Mouse (Mus musculus) v-Abl transformed pro-B cells (cell line): ENCODE measurements around the gene Rab3a.

Source experiments
- in situ Hi-C, 2 experiments: fragments of 400-800 bp; cut with MboI; formaldehyde crosslinking; loops; one replicate each; pipeline ENCODE4 v1.15.1; 2025; ENCODE audit not compliant: unreplicated experiment in 2 of 2

Rab3a gene

GRCm38 (mm10) chr8:70754043-70754870 is at the start of gene Rab3a:
TSS of gene Rab3a (plus strand) at chr8:70754679.
- in situ Hi-C loops = loop anchor here in 1 of 2 experiments (5.0 kb wide), 2 partner anchors 37 to 82 kb away; partner anchors contain the start of genes Gm3336 and Lsm4

DNA sequence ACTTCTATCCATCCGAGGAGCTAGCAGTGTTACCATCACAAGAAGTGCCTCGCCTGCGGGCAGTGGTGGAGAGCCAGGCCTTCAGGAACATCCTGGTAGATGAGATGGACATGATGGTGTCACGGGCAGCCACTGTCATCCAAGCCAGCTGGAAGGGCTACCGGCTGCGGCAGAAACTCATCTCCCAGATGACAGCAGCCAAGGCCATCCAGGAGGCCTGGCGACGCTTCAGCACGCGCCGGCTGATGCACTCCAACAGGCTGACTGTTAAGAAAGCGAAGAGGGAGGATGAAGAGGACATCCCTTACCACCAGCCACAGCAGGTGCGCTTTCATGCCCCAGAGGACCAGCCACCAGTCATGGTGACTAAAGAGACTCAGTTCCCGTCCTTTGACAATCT is 46.2 kb upstream of the Rab3a start:
- in situ Hi-C loops = loop anchor here in 1 of 2 experiments (5.0 to 25.0 kb wide), 2 partner anchors 36 to 679 kb away; partner anchors contain the start of genes Babam1, Lsm4, Nr2f6 and Ushbp1

GRCm38 (mm10) chr8:70709794-70710193 is 44.7 kb upstream of the Rab3a start:
- in situ Hi-C loops = loop anchor here (5.0 to 25.0 kb wide), 5 partner anchors 37 to 678 kb away; partner anchors contain the start of genes Lsm4 (in 2 of the 2), Babam1 (in 1 of the 2), Gdf15 (in 1 of the 2) and Nr2f6 (in 1 of the 2)

- in situ Hi-C loops = loop anchor here (5.0 to 25.0 kb wide), 5 partner anchors 38 to 677 kb away; partner anchors contain the start of genes Babam1 (in 1 of the 2), Gdf15 (in 1 of the 2), Lsm4 (in 1 of the 2) and Nr2f6 (in 1 of the 2)
These were observed 44.2 kb upstream of the Rab3a start for GRCm38 (mm10) chr8:70710296-70710695.

GRCm38 (mm10) chr8:70711041-70711440 is 43.4 kb upstream of the Rab3a start:
- in situ Hi-C loops = loop anchor here (5.0 to 25.0 kb wide), 5 partner anchors 39 to 676 kb away; partner anchors contain the start of genes Babam1 (in 1 of the 2), Gdf15 (in 1 of the 2), Lsm4 (in 1 of the 2) and Nr2f6 (in 1 of the 2)

DNA sequence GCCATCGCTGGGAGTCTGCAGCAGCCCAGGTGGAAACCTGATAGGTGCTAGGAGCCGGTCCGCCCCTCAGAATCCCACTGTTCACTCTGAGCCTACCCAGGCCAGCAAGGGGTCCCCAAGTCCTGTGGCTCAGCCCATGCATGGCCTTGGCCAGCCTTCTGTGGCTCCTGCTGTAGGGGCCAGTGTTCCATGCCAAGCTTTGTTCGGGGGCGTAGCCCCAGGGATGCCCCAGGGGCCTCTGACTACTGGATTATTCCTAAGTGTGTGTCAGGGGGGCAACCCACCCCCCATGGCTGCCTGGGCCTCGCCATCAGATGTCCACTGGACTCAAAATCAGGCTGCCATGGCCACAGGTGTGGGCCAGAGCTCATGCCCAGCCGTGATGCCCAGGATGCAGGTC is 40.5 kb upstream of the Rab3a start:
- in situ Hi-C loops = loop anchor here (5.0 to 25.0 kb wide), 5 partner anchors 42 to 673 kb away; partner anchors contain the start of genes Babam1 (in 1 of the 2), Gdf15 (in 1 of the 2), Lsm4 (in 1 of the 2) and Nr2f6 (in 1 of the 2)

DNA sequence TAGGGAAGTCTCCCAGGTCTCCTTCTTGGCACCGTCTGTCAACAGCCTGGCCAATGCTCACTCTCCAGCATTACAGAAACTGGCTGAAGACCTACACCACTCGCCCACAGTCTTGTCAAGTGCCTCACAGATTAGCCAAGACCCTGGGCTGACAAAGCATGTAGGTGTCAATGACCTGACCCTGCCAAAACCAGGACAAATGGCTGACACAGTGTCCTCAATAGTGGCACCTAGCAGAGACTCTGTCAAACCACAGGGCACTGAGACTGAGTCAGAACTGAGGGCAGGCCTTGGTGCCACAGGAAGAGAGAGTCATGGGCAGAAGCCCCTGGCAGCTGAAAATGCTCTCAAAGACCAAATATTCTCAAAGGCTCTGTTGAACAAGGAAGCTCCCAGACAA is 39.4 kb upstream of the Rab3a start:
- in situ Hi-C loops = loop anchor here (5.0 to 25.0 kb wide), 3 partner anchors 37 to 672 kb away; partner anchors contain the start of genes Babam1 (in 1 of the 2), Nr2f6 (in 1 of the 2), Rab3a (in 1 of the 2) and Ushbp1 (in 1 of the 2)

GRCm38 (mm10) chr8:70716521-70717400 is 37.7 kb upstream of the Rab3a start:
- in situ Hi-C loops = loop anchor here (5.0 to 25.0 kb wide), 3 partner anchors 36 to 671 kb away; partner anchors contain the start of genes Babam1 (in 1 of the 2), Nr2f6 (in 1 of the 2), Rab3a (in 1 of the 2) and Ushbp1 (in 1 of the 2)

GRCm38 (mm10) chr8:70718297-70718696 is 36.2 kb upstream of the Rab3a start, which contains the start of gene Gm3336:
TSS of gene Gm3336 (plus strand) at chr8:70718543.
- in situ Hi-C loops = loop anchor here (5.0 to 25.0 kb wide), 3 partner anchors 34 to 669 kb away; partner anchors contain the start of genes Babam1 (in 1 of the 2), Nr2f6 (in 1 of the 2), Rab3a (in 1 of the 2) and Ushbp1 (in 1 of the 2)

GRCm38 (mm10) chr8:70719796-70720270 is 34.6 kb upstream of the Rab3a start:
- in situ Hi-C loops = loop anchor here (5.0 to 25.0 kb wide), 4 partner anchors 32 to 667 kb away; partner anchors contain the start of genes Babam1 (in 1 of the 2), Nr2f6 (in 1 of the 2), Rab3a (in 1 of the 2) and Ushbp1 (in 1 of the 2)

DNA sequence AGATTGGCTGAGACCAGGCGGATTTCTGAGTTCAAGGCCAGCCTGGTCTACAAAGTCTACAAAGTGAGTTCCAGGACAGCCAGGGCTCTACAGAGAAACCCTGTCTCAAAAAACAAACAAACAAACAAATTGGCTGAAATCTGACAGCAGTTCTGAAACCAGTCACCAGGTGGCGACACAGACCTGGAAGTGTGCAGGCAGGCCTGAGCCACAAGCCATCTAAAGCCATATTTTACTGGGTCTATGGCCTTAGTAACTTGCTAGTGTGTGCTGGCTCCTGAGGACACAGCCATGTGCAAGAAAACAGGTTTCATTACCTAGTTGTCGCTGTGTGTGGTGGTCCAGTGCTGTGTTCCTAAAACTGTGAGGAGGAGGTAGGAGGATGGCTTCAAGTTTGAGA is 33.7 kb upstream of the Rab3a start:
- in situ Hi-C loops = loop anchor here (5.0 to 25.0 kb wide), 2 partner anchors 37 to 667 kb away; partner anchors contain the start of genes Babam1 (in 1 of the 2), Nr2f6 (in 1 of the 2) and Ushbp1 (in 1 of the 2)

GRCm38 (mm10) chr8:70721601-70722000 is 32.9 kb upstream of the Rab3a start:
- in situ Hi-C loops = loop anchor here (5.0 to 25.0 kb wide), 2 partner anchors 36 to 666 kb away; partner anchors contain the start of genes Babam1 (in 1 of the 2), Nr2f6 (in 1 of the 2) and Ushbp1 (in 1 of the 2)

- in situ Hi-C loops = loop anchor here (5.0 to 25.0 kb wide), 2 partner anchors 34 to 664 kb away; partner anchors contain the start of genes Babam1 (in 1 of the 2), Nr2f6 (in 1 of the 2) and Ushbp1 (in 1 of the 2)
These were observed 30.8 kb upstream of the Rab3a start, which contains the start of gene Pde4c for GRCm38 (mm10) chr8:70723486-70724210. TSS of gene Pde4c (plus strand) at chr8:70723720.

GRCm38 (mm10) chr8:70724216-70724615 is 30.3 kb upstream of the Rab3a start:
- in situ Hi-C loops = loop anchor here (5.0 to 25.0 kb wide), 2 partner anchors 33 to 663 kb away; partner anchors contain the start of genes Babam1 (in 1 of the 2), Nr2f6 (in 1 of the 2) and Ushbp1 (in 1 of the 2)

DNA sequence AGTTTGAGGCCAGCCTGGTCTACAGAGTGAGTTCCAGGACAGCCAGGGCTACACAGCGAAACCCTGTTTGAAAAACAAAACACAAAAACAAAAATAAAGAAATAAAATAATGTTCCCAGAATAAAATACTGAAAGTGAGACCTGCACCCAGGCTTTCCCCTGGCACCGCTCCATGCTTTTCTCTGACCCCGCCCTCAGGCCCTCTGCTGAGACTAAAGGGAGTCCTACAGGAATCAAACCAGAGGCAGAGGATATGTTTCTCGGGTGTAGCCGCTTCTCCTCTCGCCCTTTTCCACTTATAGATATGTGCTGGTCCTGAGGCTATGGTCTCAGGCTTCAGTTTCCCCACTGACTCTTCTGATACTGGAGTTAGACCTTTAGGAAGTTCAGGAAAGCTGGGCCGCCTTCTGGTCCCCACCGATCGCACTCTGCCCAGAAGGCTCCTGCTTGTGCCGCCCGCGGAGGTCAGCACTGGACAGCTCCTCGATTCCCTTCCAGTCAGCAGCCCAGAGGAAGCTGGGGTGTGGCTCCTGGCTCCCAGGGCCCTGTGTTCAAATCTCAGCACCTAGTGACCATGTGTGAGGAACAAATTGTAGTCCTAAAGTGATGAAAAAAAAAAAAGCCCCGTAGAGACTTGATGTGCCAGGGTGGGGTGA is 28.6 kb upstream of the Rab3a start:
- in situ Hi-C loops = no loop called here

- in situ Hi-C loops = no loop called here
These were observed 27.8 kb upstream of the Rab3a start for GRCm38 (mm10) chr8:70726721-70727120.

GRCm38 (mm10) chr8:70729808-70730475 is 24.5 kb upstream of the Rab3a start:
- in situ Hi-C loops = no loop called here
